ENCODE assay signal across 8 mouse cellular contexts in genomic region chr11:62901699-62902323, GRCm38 (mm10). TPM values are rescaled to one million over a fixed set of nuclear protein-coding genes. Genes with fewer than 3 reads are reported as not detected.
DNase-seq lines count a peak whose midpoint lies in the region; ATAC-seq and TF ChIP-seq lines count a peak whose summit lies in the region.

No protein-coding gene starts in this region.

- no peak for TF ChIP-seq EP300 in lung, postnatal 0 days (IDR thresholded peaks at IDR 0.05)

- ATAC-seq in G1E (ENCODE audit: extremely low read depth, insufficient number of reproducible peaks, low FRiP score, poor library complexity, severe bottlenecking), result peak; percentile 66
- peak; percentile 83 for ATAC-seq in lung, postnatal 0 days

- peaks cover 17% of the 10 kb centered on the region for H3K36me3 ChIP-seq in G1E (replicated peaks)
- no peaks in the 10 kb centered on the region for H3K36me3 ChIP-seq in lung, postnatal 0 days (ENCODE audit: insufficient read depth, low read length)
- no peaks in the 10 kb centered on the region for H3K36me3 ChIP-seq in splenic B cell, adult 2 months (ENCODE audit: control insufficient read depth, insufficient read depth, low read length, poor library complexity, severe bottlenecking)

- no peak overlapping the region for H3K27ac ChIP-seq in lung, postnatal 0 days (ENCODE audit: low read length)

- H3K9me3 ChIP-seq in G1E (replicated peaks), result no peaks in the 10 kb centered on the region
- H3K9me3 ChIP-seq in lung, postnatal 0 days (ENCODE audit: low read length), result no peaks in the 10 kb centered on the region

- no peak overlapping the region for H3K9ac ChIP-seq in lung, postnatal 0 days (replicated peaks; ENCODE audit: low read depth)

- no peak overlapping the region for H3K4me3 ChIP-seq in G1E (ENCODE audit: low read depth, low read length)
- H3K4me3 ChIP-seq in lung, postnatal 0 days (ENCODE audit: low read depth, low read length), result no peak overlapping the region

- DNase-seq in adrenal gland, adult 2 months, result peak; percentile 58
- no peak for DNase-seq in adrenal gland, postnatal 25 days
- DNase-seq in G1E (ENCODE audit: low spot score), result peak; percentile 30
- DNase-seq in cerebellum, postnatal 36 days, result peak; percentile 31 to 63
- peak; percentile 32 for DNase-seq in gastrocnemius, postnatal 25 days
- peak; percentile 90 for DNase-seq in layer of hippocampus, adult 11-12 months (ENCODE audit: low spot score)
- peak; percentile 90 for DNase-seq in lung, postnatal 0 days (ENCODE audit: low spot score)
- peak; percentile 81 for DNase-seq in splenic B cell, adult 2 months (ENCODE audit: low read depth, low spot score)

- peak; percentile 25 for TF ChIP-seq CTCF in G1E (IDR thresholded peaks at IDR 0.05; ENCODE audit: low read depth, low read length)
- peak; percentile 94 for TF ChIP-seq CTCF in lung, postnatal 0 days (IDR thresholded peaks at IDR 0.05)

- WGBS in lung, postnatal 0 days, result 28% methylated on average over 12 of the region's 12 CpGs

- H3K4me1 ChIP-seq in G1E (ENCODE audit: insufficient read depth, low read depth, low read length), result no peaks in the 10 kb centered on the region
- H3K4me1 ChIP-seq in lung, postnatal 0 days (ENCODE audit: insufficient read depth, low read depth, low read length), result no peaks in the 10 kb centered on the region

- no peaks in the 10 kb centered on the region for H3K27me3 ChIP-seq in G1E (ENCODE audit: insufficient read depth, low read length)
- no peaks in the 10 kb centered on the region for H3K27me3 ChIP-seq in lung, postnatal 0 days (replicated peaks; ENCODE audit: insufficient read depth, low read length)
- H3K27me3 ChIP-seq in splenic B cell, adult 2 months (ENCODE audit: control insufficient read depth, insufficient read depth, low read length, poor library complexity, severe bottlenecking), result no peaks in the 10 kb centered on the region

- no peak overlapping the region for H3K4me2 ChIP-seq in lung, postnatal 0 days (replicated peaks; ENCODE audit: low read depth, low read length)

RNA-seq across cellular contexts. Expression of gene Tvp23b, which starts 22.6 kb away (rescaled TPM):
- total RNA-seq in adrenal gland, adult 2 months (2021), result 10 to 100 TPM; 31.7 to 54.6 TPM
- 3.6 and 4.6 TPM in 2 replicates for polyA plus RNA-seq in adrenal gland, adult 2 months (2012; rRNA removed)
- total RNA-seq in adrenal gland, postnatal 25 days (2021), result 31.4 and 58.5 TPM in 2 replicates
- total RNA-seq in G1E (2014; fragmentation: Nextera tagmentation), result 24.8 and 33.0 TPM in 2 replicates
- 46.5 and 53.7 TPM in 2 replicates for total RNA-seq in G1E (2017)
- polyA plus RNA-seq in G1E (2012), result 1.9 and 3.3 TPM in 2 replicates
- 1 to 10 TPM; 6.7 to 8.0 TPM for total RNA-seq in gastrocnemius, postnatal 25 days (2021)
- 68.5 and 73.0 TPM in 2 replicates for polyA plus RNA-seq in lung, postnatal 0 days (2015; fragmentation: Nextera tagmentation; extraction: Ambion mirVana)

RNA-seq across cellular contexts. Expression of gene Cdrt4, which starts 49.2 kb away (rescaled TPM):
- not detected for total RNA-seq in adrenal gland, adult 2 months (2021)
- polyA plus RNA-seq in adrenal gland, adult 2 months (2012; rRNA removed), result 0.16 TPM in 1 of 2 replicates, not detected in the other
- total RNA-seq in adrenal gland, postnatal 25 days (2021), result not detected in 2 replicates
- total RNA-seq in G1E (2014; fragmentation: Nextera tagmentation) (not detected in 2 replicates), G1E (2017) (0.27 TPM in 1 of 2 replicates, not detected in the other)
- not detected in 2 replicates for polyA plus RNA-seq in G1E (2012)
- total RNA-seq in gastrocnemius, postnatal 25 days (2021), result under 1 TPM in 1 of 2 experiments, not detected in 1; 0.54 TPM
- 0.23 TPM in 1 of 2 replicates, not detected in the other for polyA plus RNA-seq in lung, postnatal 0 days (2015; fragmentation: Nextera tagmentation; extraction: Ambion mirVana)

RNA-seq across cellular contexts. Expression of gene Fbxw10, which starts 54.9 kb away (rescaled TPM):
- total RNA-seq in adrenal gland, adult 2 months (2021), result under 1 TPM; 0.89 to 0.97 TPM
- 0.41 TPM in 1 of 2 replicates, not detected in the other for polyA plus RNA-seq in adrenal gland, adult 2 months (2012; rRNA removed)
- total RNA-seq in adrenal gland, postnatal 25 days (2021), result 1.1 and 2.4 TPM in 2 replicates
- total RNA-seq in G1E (2014; fragmentation: Nextera tagmentation) (not detected in 2 replicates), G1E (2017) (0.17 and 0.55 TPM in 2 replicates)
- polyA plus RNA-seq in G1E (2012), result not detected in 2 replicates
- total RNA-seq in gastrocnemius, postnatal 25 days (2021), result under 1 TPM; 0.10 to 0.21 TPM
- 0.27 TPM in 2 replicates for polyA plus RNA-seq in lung, postnatal 0 days (2015; fragmentation: Nextera tagmentation; extraction: Ambion mirVana)
